Mouse (Mus musculus) embryonic facial prominence, embryonic 15.5 days (tissue): ENCODE measurements around the gene Lrp4. TPM values are rescaled to one million over a fixed set of nuclear protein-coding genes. Genes with fewer than 3 reads are reported as not detected.

Source experiments
- polyA plus RNA-seq: library from polyadenylated mRNA; unstranded; fragments of >200 nt; fragmentation: Nextera tagmentation; extraction: Ambion mirVana; gene quantifications from 2 replicates; pipeline ENCODE4 v1.2.1, GENCODE M21; 2015

Gene Lrp4
- polyA plus RNA-seq, 1 experiment from 2014 or later, result 11.1 TPM

Other genes with a start within 250 kb of the Lrp4 start
- 18.7 and 19.9 TPM in 2 replicates for gene Ddb2, start 220.5 kb upstream of the Lrp4 start, polyA plus RNA-seq
- 55.1 and 62.8 TPM in 2 replicates for gene Pacsin3, start 201.6 kb upstream of the Lrp4 start, polyA plus RNA-seq
- gene Arfgap2, start 192.5 kb upstream of the Lrp4 start, polyA plus RNA-seq, result 83.0 and 83.4 TPM in 2 replicates
- gene 1110051M20Rik, start 12.8 kb upstream of the Lrp4 start, polyA plus RNA-seq, result 61.0 and 68.0 TPM in 2 replicates
- gene Ckap5, start 69.3 kb downstream of the Lrp4 start, polyA plus RNA-seq, result 60.7 and 76.0 TPM in 2 replicates
- gene F2, start 178.9 kb downstream of the Lrp4 start, polyA plus RNA-seq, result 1.0 and 1.5 TPM in 2 replicates
- gene Zfp408, start 192.3 kb downstream of the Lrp4 start, polyA plus RNA-seq, result 9.2 and 13.2 TPM in 2 replicates
- 122 and 129 TPM in 2 replicates for gene Arhgap1, start 192.3 kb downstream of the Lrp4 start, polyA plus RNA-seq